Mouse (Mus musculus) stomach, postnatal 0 days (tissue): ENCODE results near the gene Oxct1.

Source experiments
- CTCF ChIP-seq: IDR thresholded peaks from 2 replicates; pipeline ENCODE4 v1.5.1; 2016; ENCODE audit warnings: antibody characterized with exemption, low read depth, mild to moderate bottlenecking, moderate library complexity
- EP300 ChIP-seq: optimal IDR thresholded peaks from 2 replicates; pipeline ENCODE3; 2016; ENCODE audit warnings: antibody characterized with exemption

DNA sequence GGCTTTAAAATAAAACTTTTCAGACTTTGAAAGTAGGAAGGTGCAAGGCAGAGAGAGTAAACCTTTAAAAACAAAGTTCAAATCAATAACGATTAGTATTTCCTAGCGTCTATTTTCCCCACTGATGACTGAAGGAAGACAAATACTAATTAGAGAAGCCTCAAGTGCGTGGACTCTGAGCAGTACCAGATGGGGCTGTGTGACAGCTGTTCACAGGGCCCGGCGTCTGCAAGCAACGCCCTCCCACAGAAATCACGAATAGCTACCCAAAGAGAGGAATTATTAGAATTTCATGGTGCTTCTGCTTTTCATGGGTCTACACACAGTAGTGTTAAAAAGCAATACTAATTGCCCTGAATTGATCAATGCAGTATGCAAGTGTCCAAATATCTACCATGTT, 61.7 kb downstream of the Oxct1 start:
- TF ChIP-seq EP300 (no peak), CTCF (no peak)
